Mouse (Mus musculus): ENCODE measurements at regions not wholly inside any gene's neighbourhood (a gene's known extent, or its start where the extent isn't known, plus 50 kb on each side); places are given as distances from the start of the nearest gene placed in this dataset.

GRCm38 (mm10) chr2:133455484-133456170 is 96.3 kb upstream of the Bmp2 start:
- no peak for DNase-seq

- no peak for DNase-seq
Measured at GRCm38 (mm10) chr2:133456785-133457184, 95.2 kb upstream of the Bmp2 start.

DNA sequence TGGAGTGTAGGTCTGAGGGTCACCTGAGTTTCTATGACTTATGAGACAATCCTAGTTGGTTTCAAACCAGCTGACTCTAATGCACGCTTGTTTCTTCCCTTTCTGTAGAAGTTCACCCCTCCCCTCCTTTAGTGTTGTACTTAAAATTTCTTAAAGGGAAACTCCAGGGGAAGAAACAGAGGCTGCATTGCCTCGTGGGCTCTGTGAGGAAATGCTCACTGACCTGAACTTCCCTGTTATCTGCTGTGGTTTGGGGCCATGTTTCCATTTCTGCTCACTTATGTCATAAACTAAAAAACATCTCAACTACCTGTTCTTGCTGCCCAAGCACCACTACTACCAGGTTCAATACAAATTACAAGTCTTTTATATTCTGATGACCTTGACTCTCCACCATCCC is 93.2 kb upstream of the Bmp2 start:
- no peak for DNase-seq

DNA sequence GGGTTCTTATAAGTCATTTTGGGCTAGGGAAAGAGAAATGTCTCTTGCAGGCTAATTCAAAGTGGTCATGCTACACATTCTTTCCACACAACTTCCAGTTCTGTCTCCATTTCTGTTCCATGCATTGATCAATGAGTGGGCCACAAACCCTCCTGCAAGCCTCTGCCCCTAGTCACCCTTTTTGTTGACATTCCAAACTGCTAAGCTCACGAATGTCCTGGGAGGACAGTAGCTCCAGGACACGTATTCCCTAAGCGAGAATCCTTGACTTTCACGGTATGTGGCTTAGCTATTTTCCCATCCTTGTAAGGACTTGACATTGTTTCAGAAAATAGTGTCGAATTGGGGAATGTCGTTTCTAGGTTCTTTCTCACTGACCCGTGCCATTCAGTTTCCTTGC is 91.1 kb upstream of the Bmp2 start:
- DNase-seq = no peak

DNA sequence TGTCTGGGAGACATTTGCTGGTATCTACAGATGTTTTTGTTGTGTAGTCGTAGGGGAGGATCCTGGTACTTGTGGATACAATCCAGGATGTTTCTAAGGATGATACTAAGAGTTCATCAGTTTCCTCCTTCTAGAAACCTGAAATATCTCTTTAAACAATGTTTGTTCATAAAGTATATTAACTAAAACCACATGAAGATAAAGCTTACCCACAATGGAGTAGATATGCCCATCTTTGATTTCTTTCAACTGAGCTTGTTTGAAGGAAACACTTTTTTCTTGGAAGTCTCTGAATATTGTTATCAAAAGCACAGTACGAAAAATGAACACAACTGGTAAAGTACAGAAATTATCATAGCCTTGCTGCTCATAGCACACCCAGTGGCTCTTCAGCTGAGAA is 89.6 kb upstream of the Bmp2 start:
- DNase-seq = no peak

DNA sequence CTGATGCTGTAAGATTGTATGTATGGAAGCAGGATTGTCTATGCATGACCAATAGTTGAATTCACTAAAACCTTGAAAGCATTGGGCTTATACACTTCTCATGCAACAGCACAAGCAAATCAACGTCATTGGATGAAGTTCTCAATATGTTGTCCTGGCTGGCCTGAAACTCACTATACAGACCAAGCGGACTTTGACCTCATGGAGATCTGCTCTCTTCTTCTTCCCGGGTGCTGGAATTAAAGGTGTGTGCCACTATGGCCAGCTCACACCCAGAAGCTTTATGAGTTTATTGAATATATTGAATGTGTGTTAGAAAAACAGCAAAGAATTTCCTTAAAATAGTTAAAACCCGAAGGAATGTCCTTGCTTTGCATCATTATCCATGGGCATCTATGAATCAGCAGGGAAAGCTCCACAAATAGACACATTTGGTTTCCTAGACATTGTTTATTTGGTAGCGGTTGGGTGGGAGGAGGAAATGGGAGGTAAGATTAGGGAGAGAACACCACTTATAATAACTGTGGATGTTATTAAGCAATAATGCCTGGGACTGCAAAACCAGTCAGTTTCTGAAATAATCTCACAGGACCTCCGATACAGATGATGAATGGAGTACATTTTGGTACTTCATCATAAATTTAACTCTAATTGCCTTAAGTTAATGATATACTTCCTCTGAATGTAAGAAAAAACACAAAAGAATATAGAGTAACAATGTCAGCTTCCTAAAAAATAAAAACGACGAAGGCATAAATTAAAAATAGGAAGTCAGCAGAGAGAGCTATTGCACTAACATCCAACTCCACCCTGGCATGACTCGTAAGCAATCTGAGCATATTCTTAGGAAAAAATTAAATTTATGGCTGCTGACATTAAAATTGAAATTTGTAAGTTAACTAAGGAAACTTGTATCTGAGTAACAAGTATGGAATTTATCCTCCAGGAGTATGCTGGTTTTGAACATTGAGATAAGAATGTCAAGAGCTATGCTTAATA is 84.5 kb upstream of the Bmp2 start:
- no peak for DNase-seq

DNA sequence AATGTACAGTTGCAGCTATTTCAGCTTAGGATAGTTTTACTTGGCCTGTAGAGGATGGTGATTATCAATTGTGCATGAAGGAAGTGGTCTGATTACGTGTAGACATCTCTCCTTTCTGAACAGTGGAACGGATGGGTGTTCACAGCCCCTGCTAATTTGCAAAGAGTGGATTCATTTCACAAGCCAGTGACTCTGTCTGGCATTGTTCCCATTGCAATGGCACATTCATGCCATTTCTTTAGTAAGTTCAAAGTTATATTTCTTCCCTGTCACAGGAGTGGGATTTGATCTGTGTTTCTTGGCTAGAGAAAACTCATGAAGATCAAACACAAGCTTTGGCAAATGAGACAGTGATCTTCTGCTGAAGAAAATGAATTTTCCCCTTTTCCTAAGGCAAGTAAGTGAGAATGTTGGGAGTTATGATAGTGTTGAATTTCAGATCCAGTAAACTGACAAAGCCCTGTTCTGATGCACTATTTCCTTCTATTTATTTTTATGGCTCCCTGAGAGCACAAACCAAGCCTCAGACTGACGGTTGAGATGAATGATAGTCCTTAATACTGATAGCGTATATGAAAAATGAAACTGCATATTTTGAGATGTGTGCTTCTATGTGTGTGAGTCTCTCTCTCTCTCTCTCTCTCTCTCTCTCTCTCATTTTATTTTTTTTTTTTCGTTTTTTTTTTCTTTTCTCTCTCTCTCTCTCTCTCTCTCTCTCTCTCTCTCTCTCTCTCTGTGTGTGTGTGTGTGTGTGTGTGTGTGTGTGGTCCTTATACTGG is 78.8 kb upstream of the Bmp2 start:
- no peak for DNase-seq

DNA sequence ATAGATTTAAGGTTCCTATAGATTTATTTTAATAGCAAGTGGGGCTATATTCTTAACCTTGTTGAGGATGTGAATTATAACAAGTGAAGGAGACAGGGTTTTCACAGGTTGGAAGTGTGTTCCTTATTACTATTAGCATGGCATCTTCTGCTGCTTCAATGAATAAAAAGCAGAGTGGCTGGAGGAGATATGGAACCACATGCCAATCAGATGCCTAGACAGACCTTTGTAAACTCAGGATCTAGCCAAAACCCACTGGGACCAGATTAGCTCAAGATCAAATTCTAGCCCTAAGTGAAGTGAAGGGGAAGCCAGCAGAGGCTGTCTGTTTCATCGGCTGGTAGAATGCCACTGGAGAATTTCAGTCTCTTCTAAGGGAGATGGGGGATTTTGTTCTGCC is 77.8 kb upstream of the Bmp2 start:
- DNase-seq = no peak

DNA sequence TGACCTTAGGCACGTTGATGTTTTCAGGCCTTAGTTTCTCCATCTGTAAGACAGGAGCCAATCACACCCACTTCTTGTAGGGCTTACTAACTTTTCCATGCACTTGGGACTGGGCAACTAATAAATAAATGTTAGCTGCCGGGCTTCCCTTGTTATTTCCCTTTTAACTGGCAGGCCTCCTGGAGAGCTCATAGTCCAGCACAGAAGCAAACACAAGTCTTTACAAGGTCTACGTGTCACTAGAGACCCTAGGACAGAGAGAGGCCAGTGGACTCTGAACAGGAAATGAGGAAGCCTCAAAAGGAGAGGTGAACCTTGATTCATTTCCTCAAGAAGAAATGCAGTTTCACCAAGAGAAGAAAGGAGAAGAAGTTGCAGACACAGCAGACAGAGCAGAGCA is 71.1 kb upstream of the Bmp2 start:
- DNase-seq = no peak

DNA sequence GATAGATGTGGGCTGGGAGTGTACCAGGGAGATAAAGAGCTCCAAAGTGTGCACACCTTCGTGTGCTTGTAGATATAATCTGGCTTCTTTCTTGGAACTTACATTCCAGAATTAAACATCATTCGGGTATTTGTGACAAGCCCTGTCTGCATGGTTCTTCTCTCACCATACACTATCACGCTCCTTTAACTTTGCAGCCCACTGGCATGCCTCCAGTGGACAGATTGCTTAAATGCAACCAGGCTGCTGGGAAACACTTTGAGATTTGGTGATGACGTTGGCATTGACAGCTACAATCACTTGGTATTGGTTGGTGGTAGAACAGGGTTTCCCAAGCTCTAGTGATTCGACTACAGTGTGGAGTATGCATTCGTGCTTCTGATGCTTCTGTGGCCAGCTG is 70.7 kb upstream of the Bmp2 start:
- DNase-seq = no peak

DNA sequence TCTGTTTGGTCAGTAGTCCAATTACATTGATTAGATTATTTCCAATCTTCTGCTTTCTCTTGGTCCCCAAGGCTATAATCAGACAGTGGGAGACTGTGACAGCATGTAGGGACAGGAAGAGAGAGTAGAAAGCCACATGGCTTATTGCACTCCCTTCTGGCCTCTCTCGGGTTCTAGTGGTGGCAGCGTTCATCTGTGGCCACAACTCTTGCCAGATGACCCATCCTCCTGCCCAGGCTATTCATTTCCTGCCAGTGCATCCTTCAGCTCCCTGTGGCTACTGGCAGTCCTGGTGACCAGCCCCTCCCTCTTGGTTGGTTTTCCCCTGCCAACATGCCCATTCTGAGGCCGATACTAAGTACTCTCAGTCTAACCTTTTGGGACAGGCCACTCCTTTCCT is 70.2 kb upstream of the Bmp2 start:
- no peak for DNase-seq

DNA sequence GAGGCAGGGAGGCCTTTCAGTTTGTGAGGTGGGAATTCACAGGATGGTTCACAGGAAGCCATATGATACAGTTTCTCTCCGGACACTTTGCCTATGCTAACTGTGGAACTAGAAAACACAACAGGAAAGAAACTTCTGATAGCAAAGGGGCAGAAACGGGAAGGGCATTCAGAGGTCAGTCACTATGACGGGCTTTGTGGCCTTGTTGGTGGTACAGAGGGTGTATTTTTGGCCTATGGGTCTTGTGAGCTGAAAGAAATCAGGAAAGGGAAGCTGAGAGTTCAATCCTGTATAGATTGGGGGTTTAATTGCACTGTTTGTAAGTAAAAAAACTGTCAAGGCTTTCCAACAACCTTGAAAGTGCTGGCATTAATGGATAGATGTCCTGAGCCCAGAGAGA is 56.5 kb upstream of the Bmp2 start:
- DNase-seq = no peak

DNA sequence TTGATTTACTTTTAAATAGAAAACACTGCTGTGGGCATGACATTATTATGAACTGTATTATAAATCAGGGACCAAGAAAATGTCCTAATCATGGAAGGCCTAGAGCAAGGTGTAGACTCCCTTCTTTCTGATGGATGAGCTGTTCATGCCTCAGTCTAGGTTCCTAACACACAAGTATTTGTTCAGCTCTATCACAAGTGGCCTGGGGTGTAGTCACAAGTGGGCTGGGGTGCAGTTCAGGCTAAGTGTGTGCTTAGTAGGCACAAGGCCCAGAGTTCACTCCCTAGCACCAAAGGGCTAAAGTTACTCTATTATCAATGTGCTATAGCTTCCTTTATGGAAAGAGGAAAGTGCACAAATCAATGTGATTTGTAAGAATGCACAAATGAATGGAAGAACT is 55.6 kb upstream of the Bmp2 start:
- no peak for DNase-seq

DNA sequence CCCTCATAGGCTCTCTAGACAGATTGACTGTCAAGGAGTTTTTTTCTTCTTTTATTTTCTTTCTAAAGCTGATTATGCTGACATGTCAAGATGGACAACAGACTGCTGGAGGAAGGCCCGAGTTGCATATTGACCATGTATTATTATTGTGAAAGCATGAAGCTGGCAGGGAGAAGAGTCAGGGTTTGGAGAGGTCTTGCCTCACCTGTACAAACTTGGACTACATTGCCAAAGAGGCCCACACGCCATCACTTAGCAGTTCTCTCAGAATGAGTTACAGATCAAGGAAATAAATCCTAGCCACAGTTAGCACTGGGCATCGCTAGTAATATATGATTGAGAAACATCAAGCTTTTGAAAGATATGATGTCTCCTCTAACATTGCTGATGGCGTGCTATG is 54.9 kb upstream of the Bmp2 start:
- DNase-seq = no peak

DNA sequence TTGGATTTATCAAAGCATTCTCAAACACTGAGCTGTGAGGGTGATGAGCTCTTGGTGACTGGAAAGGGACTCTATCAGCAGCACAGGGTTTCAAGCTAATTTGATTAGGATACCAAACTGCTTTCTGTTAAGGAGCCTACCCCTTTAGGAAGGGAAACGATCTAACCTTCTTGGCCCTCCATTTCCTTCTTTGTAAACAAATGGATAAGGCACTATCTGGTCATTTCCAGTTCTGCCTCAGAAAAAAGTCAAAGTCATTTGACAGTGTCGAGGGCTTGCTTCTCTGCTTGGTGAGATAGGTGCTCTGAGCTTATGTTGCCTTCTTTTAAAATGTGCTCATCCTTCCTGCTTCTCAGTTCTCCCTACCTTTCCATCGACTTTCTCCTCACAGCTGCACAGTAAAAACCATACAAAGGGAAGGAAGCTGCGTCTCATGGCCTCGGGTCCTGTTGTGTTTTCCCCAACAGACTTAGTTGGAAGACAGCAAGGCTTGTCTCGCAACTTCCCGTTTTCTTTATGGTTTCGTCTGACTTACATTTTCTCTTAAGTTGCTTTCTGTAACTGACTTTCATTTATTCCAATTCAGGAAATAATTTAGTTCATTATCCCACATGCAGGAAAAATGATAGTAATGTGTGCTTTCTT is 54.3 kb upstream of the Bmp2 start:
- DNase-seq = no peak

DNA sequence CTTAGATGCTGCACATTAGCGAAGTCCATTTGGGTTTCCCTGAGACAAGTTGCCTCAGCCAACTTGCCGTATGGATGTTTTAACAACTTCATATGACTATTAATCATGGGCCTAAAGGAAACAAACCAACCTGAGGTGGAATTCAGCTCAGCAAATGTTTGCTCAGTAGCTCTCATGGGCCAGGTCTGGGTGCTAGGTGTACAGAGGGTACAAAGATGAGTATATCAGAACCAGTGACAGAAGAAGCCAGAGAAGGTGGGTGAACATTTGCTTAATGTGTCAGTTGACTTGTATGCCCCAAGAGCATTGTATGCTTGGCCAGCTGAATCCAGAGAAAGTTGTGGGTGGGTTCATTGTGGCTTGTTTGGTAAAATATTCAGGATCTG is 53.8 kb upstream of the Bmp2 start:
- DNase-seq = no peak

DNA sequence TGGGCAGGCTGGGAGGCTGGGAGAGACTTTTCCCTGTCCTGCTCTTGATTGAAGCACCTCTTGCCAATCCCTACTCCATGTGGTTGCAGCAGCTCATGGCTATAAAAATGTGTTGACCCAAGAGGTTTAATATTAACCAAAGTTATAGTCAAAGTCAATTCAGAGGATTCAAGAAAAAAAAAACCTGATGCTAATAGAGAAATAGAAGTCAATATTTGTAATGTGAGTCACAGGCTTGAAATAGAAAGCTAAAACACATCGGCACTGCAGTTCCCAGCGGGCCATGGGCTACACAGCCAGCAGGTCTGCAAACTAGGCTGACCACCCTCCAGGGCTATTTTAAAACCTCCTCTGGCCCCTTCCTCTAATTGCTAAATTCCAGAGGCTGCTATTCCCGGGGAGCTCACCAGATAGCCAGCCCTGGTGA is 53.2 kb upstream of the Bmp2 start:
- no peak for DNase-seq

- no peak for DNase-seq
Measured at GRCm38 (mm10) chr2:133499904-133500303, 52.1 kb upstream of the Bmp2 start.

All from thymus, postnatal 14 days (tissue).